Mouse (Mus musculus) hindbrain, postnatal 0 days (tissue): Measurements from ENCODE around the gene Trim56. TPM values are rescaled to one million over a fixed set of nuclear protein-coding genes. Genes with fewer than 3 reads are reported as not detected.
A peak's percentile ranks its signal among the peaks of the same experiment; 100 is the strongest.

Experiments
- ATAC-seq: fragments of 200-750 bp; cut with Nextera tagmentation; 2 replicates; pipeline ENCODE4 v1.8.0; 2017; ENCODE audit warnings: mild to moderate bottlenecking, moderate TSS enrichment, moderate library complexity
- DNase-seq: peaks from one replicate; pipeline ENCODE4 v3.0.0-alpha.2; 2015; ENCODE audit warnings: low spot score
- H3K27ac ChIP-seq: fragments of 300-500 bp; sonication (generic); 2 replicates; pipeline ENCODE4 v1.5.1; 2014; ENCODE audit warnings: mild to moderate bottlenecking
- H3K27me3 ChIP-seq: fragments of 300-500 bp; sonication (generic); 2 replicates; pipeline ENCODE4 v1.6.1; 2014; ENCODE audit warnings: low read length, mixed read lengths; ENCODE audit not compliant: insufficient read depth
- H3K36me3 ChIP-seq: fragments of 300-500 bp; sonication (generic); 2 replicates; pipeline ENCODE4 v1.6.1; 2014; ENCODE audit warnings: low read length, mixed read lengths; ENCODE audit not compliant: insufficient read depth
- H3K4me1 ChIP-seq: fragments of 300-500 bp; sonication (generic); 2 replicates; pipeline ENCODE4 v1.6.1; 2014; ENCODE audit warnings: antibody characterized with exemption, low read length, mixed read lengths; ENCODE audit not compliant: insufficient read depth
- H3K4me2 ChIP-seq: fragments of 300-500 bp; sonication (generic); 2 replicates; pipeline ENCODE4 v1.6.1; 2014; ENCODE audit warnings: low read depth, mild to moderate bottlenecking, low read length, moderate library complexity, mixed read lengths
- H3K4me3 ChIP-seq: fragments of 300-500 bp; sonication (generic); 2 replicates; pipeline ENCODE4 v1.5.1; 2014; ENCODE audit warnings: low read length
- H3K9ac ChIP-seq: fragments of 300-500 bp; sonication (generic); replicated peaks from 2 replicates; pipeline ENCODE4 v1.6.1; 2014; ENCODE audit warnings: mild to moderate bottlenecking, low read length, moderate library complexity, mixed read lengths
- H3K9me3 ChIP-seq: fragments of 300-500 bp; sonication (generic); 2 replicates; pipeline ENCODE4 v1.6.1; 2016; ENCODE audit warnings: low read length, mixed read lengths
- CTCF ChIP-seq: IDR thresholded peaks from 2 replicates; pipeline ENCODE4 v1.5.1; 2016; ENCODE audit warnings: antibody characterized with exemption, control low read depth, low read depth
- WGBS: fragments of 180-500 bp; shearing (Covaris S2); extraction: QIAGEN DNeasy Blood & Tissue Kit; methylation state at CpG from one replicate; pipeline ENCODE4 v1.1.7; 2014; 5-methylcytosine and 5-hydroxymethylcytosine counted together
- polyA plus RNA-seq: library from polyadenylated mRNA; unstranded; fragments of >200 nt; fragmentation: Nextera tagmentation; extraction: Ambion mirVana; gene quantifications from 2 replicates; pipeline ENCODE4 v1.2.1, GENCODE M21; 2015
- total RNA-seq: library from RNA; depleted of rRNA; stranded (reverse); fragments of >200 nt; gene quantifications from 2 replicates; pipeline ENCODE4 v1.2.3, GENCODE M21; 2014

Gene Trim56
- total and polyA plus RNA-seq, 2 experiments from 2014 or later, result 2.6 to 7.2 TPM

DNA sequence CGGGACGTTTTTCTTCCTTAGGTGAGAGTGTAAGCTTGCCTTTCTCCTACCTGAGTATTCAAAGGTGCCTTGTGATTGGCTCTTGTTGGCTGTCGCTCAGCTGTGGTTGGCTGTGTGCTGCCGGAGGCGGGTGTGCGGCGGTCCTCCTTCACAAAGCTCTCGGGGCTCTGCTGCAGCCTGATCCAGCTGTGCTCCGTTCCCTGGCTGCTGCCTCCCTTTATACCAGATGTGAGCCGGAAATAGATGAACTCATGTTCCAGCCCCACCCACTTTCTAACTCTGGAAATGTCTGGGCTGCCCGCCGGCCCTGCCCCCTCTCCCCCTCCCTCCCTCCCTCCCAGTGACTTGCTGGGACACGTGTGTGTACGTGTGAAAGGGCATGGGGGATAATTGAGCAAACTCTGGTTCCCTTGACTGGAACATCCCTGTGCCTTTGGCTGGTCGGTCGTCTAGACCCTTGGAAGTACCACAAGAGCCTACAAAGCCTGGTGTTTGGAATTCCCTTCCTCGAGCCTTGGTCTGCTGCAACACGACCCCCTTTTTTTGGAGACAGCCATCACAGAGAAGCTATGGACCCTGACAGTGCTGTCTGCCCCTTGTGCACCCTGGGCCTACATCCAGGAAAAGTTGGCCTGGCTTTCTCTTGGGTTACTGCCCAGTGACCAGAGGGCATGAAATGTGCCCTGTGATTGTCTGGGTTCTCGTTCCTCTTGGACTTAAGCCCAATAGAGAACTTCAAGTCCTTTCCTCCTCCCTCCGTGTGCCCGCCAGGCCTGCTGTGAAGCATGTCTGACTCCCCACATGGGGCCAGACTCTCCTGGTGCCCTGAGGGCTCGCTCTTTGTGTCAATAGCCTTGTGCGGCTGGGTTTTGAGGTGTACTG is 43.7 kb downstream of the Trim56 start, which contains the start of gene Serpine1:
Gene Serpine1 (minus strand): TSS at position 190 of the 882 bp plus-strand sequence.
- Histone ChIP-seq H3K4me2 (peak within 1 kb of the TSS; percentile 51), H3K36me3 (no peaks in the 10 kb centered on the region), H3K9ac (no peak within 1 kb of the TSS), H3K27me3 (no peaks in the 10 kb centered on the region), H3K27ac (peak within 1 kb of the TSS; percentile 4; the same call in 1 of the 2 replicates), H3K9me3 (no peaks in the 10 kb centered on the region), H3K4me3 (peak within 1 kb of the TSS; percentile 18), H3K4me1 (peaks cover 7% of the 10 kb centered on the region)
- DNase-seq, result peak; percentile 76
- WGBS, result 10% methylated on average over 23 of the region's 23 CpGs
- no peak for TF ChIP-seq CTCF
- peak; percentile 87 for ATAC-seq

DNA sequence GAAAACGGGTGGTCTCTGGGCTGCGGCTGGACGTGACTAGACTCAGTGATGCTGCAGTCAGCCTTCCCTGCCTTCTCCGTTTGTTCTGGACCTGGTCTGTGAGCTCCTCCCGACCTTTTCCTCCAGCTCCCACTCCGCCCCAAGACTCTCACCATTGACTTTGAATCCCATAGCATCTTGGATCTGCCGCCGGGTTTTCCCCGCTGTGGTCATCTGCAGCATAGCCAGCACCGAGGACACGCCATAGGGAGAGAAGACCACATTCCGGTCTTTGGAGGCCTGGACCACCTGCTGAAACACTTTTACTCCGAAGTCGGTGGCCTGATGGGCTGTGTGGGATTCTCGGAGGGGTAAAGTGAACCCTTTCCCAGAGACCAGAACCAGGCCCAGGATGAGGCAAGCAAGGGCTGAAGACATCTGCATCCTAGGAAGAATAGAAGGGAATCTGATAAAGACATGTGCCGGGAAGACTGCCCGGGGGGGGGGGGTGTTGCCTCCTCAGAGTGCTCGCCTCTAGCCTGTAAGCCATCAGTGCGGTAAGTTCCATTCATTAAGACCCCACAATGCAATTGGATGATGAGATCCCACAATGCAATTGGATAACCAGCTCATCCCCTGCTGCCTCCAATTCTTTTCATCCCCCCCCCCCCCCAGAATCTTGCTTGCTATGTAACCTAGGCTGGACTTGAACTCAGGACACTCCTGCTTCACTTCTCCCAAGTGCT is 45.0 kb downstream of the Trim56 start:
- Histone ChIP-seq H3K27me3 (no peaks in the 10 kb centered on the region), H3K36me3 (no peaks in the 10 kb centered on the region), H3K9ac (no peak overlapping the region), H3K4me2 (no peak overlapping the region), H3K4me1 (peaks cover 7% of the 10 kb centered on the region), H3K4me3 (no peak overlapping the region), H3K9me3 (no peaks in the 10 kb centered on the region), H3K27ac (no peak overlapping the region)
- 83% methylated on average over 19 of the region's 19 CpGs for WGBS
- no peak for TF ChIP-seq CTCF
- no peak for DNase-seq
- ATAC-seq, result no peak

DNA sequence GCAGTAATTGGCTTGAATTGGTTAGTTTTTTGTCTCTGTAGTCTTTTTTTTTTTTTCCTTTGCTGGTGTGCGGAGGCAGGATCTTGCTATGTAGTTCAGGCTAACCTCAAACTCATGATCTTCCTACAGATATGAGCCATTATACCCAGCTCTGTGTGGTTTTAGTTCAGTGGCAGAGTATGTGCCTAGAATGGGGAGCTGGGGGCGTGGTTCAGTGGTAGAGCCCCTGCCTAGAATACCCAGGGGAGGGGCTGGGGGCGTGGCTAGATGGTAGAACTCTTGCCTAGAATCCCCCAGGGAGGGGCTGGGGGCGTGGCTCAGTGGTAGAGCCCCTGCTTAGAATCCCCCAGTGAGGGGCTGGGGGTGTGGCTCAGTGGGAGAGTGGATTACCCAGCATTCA is 47.3 kb downstream of the Trim56 start:
- Histone ChIP-seq H3K4me1 (peaks cover 3% of the 10 kb centered on the region; the same call in 1 of the 2 replicates), H3K9me3 (no peaks in the 10 kb centered on the region), H3K27ac (no peak overlapping the region), H3K36me3 (no peaks in the 10 kb centered on the region), H3K9ac (no peak overlapping the region), H3K4me3 (no peak overlapping the region), H3K4me2 (no peak overlapping the region), H3K27me3 (no peaks in the 10 kb centered on the region)
- no peak for TF ChIP-seq CTCF
- ATAC-seq (no peak), DNase-seq (no peak)
- WGBS, result 71% methylated on average over 4 of the region's 4 CpGs

- Histone ChIP-seq H3K4me3 (no peak overlapping the region), H3K9me3 (no peaks in the 10 kb centered on the region), H3K36me3 (no peaks in the 10 kb centered on the region), H3K4me2 (no peak overlapping the region), H3K27ac (no peak overlapping the region), H3K4me1 (no peaks in the 10 kb centered on the region), H3K9ac (no peak overlapping the region), H3K27me3 (no peaks in the 10 kb centered on the region)
- DNase-seq (no peak), ATAC-seq (no peak)
- 80% methylated on average over 8 of the region's 8 CpGs for WGBS
- no peak for TF ChIP-seq CTCF
Measured at GRCm38 (mm10) chr5:137065923-137066322, 50.1 kb downstream of the Trim56 start.

- no peak overlapping the region for H3K27ac ChIP-seq
- no peak for TF ChIP-seq CTCF
- no peaks in the 10 kb centered on the region for H3K9me3 ChIP-seq
- 41% methylated on average over 6 of the region's 6 CpGs for WGBS
- ATAC-seq (no peak), DNase-seq (no peak)
- no peaks in the 10 kb centered on the region for H3K36me3 ChIP-seq
- no peak overlapping the region for H3K9ac ChIP-seq
- no peaks in the 10 kb centered on the region for H3K27me3 ChIP-seq
- no peaks in the 10 kb centered on the region for H3K4me1 ChIP-seq
- no peak overlapping the region for H3K4me3 ChIP-seq
- no peak overlapping the region for H3K4me2 ChIP-seq
Measured at GRCm38 (mm10) chr5:137065454-137065853, 50.6 kb downstream of the Trim56 start.

DNA sequence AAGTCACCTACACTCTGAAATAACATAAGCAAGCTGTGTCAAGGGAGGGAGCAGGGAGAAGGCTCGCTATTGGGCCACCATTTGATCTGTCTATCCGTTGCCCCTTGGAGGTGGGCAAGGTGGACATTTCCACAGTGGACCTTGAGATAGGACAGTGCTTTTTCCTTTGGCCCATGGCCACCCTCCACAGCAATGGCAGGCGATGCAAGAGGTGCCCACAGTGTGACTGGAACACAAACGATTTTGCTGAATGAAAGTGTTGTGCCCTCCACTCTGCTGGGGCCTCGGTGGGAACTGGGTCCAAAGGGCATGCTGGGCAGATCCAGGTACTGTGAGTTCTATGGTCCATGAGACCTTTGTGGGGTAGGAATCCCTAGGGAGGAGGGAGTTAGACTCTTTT is 53.4 kb downstream of the Trim56 start:
- no peaks in the 10 kb centered on the region for H3K36me3 ChIP-seq
- H3K4me2 ChIP-seq, result no peak overlapping the region
- no peak overlapping the region for H3K4me3 ChIP-seq
- H3K9me3 ChIP-seq, result no peaks in the 10 kb centered on the region
- H3K9ac ChIP-seq, result no peak overlapping the region
- DNase-seq (no peak), ATAC-seq (no peak; the same call in 1 of the 2 replicates)
- 88% methylated on average over 5 of the region's 5 CpGs for WGBS
- TF ChIP-seq CTCF, result no peak
- H3K27ac ChIP-seq, result no peak overlapping the region
- no peaks in the 10 kb centered on the region for H3K27me3 ChIP-seq
- no peaks in the 10 kb centered on the region for H3K4me1 ChIP-seq
